Mouse (Mus musculus) stomach, postnatal 0 days (tissue): ENCODE data around the gene Sap30bp. TPM values are rescaled to one million over a fixed set of nuclear protein-coding genes. Genes with fewer than 3 reads are reported as not detected.

Experiments used
- ATAC-seq: fragments of 200-750 bp; cut with Nextera tagmentation; 2 replicates; pipeline ENCODE4 v1.8.0; 2017; ENCODE audit not compliant: low FRiP score, low TSS enrichment
- DNase-seq: peaks from one replicate; pipeline ENCODE4 v3.0.0-alpha.2; 2016; ENCODE audit warnings: low spot score
- H3K27ac ChIP-seq: fragments of 300-500 bp; sonication (generic); replicated peaks from 2 replicates; pipeline ENCODE4 v1.5.1; 2014; ENCODE audit warnings: mild to moderate bottlenecking, control low read depth
- H3K27me3 ChIP-seq: fragments of 300-500 bp; sonication (generic); 2 replicates; pipeline ENCODE4 v1.6.1; 2014; ENCODE audit warnings: low read length; ENCODE audit not compliant: control insufficient read depth, insufficient read depth
- H3K36me3 ChIP-seq: fragments of 300-500 bp; sonication (generic); 2 replicates; pipeline ENCODE4 v1.6.1; 2014; ENCODE audit warnings: low read length, mixed read lengths; ENCODE audit not compliant: control insufficient read depth, insufficient read depth
- H3K4me1 ChIP-seq: fragments of 300-500 bp; sonication (generic); replicated peaks from 2 replicates; pipeline ENCODE4 v1.6.1; 2014; ENCODE audit warnings: antibody characterized with exemption; ENCODE audit not compliant: control insufficient read depth, insufficient read depth
- H3K4me2 ChIP-seq: fragments of 300-500 bp; sonication (generic); replicated peaks from 2 replicates; pipeline ENCODE4 v1.6.1; 2014; ENCODE audit warnings: low read depth, mild to moderate bottlenecking, control low read depth, moderate library complexity
- H3K4me3 ChIP-seq: fragments of 300-500 bp; sonication (generic); 2 replicates; pipeline ENCODE4 v1.5.1; 2014; ENCODE audit warnings: low read depth, low read length, control low read depth
- H3K9ac ChIP-seq: fragments of 300-500 bp; sonication (generic); 2 replicates; pipeline ENCODE4 v1.6.1; 2014; ENCODE audit warnings: mild to moderate bottlenecking, low read length, control low read depth, mixed read lengths
- H3K9me3 ChIP-seq: fragments of 300-500 bp; sonication (generic); 2 replicates; pipeline ENCODE4 v1.6.1; 2016; ENCODE audit warnings: low read length; ENCODE audit not compliant: control insufficient read depth
- CTCF ChIP-seq: IDR thresholded peaks from 2 replicates; pipeline ENCODE4 v1.5.1; 2016; ENCODE audit warnings: antibody characterized with exemption, low read depth, mild to moderate bottlenecking, moderate library complexity
- EP300 ChIP-seq: optimal IDR thresholded peaks from 2 replicates; pipeline ENCODE3; 2016; ENCODE audit warnings: antibody characterized with exemption
- WGBS: fragments of 180-500 bp; shearing (Covaris S2); extraction: QIAGEN DNeasy Blood & Tissue Kit; methylation state at CpG from one replicate; pipeline ENCODE4 v1.1.7; 2014; 5-methylcytosine and 5-hydroxymethylcytosine counted together
- polyA plus RNA-seq: library from polyadenylated mRNA; unstranded; fragments of >200 nt; fragmentation: Nextera tagmentation; extraction: Ambion mirVana; gene quantifications from 2 replicates; pipeline ENCODE4 v1.2.1, GENCODE M21; 2015

The Sap30bp gene
- polyA plus RNA-seq, 1 experiment from 2014 or later, result 23.6 TPM

DNA sequence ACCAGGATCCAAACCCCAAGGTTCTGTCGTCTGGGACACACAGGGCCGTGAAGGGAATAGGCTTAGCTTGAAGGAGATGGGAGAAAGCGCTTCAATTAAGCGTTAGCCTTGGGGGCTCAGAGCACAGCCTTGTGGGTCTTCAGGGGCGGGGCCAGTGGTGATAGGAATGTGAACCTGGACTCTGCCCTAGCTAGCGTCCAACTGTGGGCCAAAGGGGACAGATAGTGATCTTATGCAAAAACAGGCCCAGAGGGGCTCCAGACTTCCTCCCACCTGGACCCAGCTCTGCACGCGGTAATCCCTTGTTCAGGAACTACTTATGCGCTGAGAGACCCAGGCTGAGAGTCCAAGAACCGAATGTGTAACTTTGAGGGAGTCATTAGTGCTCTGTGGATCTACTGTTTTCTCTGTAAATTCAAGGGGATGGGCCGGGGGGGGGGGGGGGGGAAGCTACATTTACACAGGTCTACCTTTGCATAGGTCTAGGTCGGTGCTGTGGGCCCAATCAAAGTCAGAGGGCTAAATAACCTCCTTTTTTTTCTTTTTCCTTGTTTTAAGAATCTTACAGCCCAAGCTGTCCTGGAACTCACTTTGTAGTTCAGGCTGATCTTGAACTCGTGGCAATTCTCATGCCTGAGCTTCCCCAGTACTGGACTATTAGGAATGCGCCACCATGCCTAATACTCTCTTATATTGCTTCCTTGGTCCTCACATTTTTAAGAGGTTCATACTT is 78.6 kb downstream of the Sap30bp start:
- 24% methylated on average over 14 of the region's 14 CpGs for WGBS
- H3K9me3 ChIP-seq, result no peaks in the 10 kb centered on the region
- ATAC-seq, result no peak

DNA sequence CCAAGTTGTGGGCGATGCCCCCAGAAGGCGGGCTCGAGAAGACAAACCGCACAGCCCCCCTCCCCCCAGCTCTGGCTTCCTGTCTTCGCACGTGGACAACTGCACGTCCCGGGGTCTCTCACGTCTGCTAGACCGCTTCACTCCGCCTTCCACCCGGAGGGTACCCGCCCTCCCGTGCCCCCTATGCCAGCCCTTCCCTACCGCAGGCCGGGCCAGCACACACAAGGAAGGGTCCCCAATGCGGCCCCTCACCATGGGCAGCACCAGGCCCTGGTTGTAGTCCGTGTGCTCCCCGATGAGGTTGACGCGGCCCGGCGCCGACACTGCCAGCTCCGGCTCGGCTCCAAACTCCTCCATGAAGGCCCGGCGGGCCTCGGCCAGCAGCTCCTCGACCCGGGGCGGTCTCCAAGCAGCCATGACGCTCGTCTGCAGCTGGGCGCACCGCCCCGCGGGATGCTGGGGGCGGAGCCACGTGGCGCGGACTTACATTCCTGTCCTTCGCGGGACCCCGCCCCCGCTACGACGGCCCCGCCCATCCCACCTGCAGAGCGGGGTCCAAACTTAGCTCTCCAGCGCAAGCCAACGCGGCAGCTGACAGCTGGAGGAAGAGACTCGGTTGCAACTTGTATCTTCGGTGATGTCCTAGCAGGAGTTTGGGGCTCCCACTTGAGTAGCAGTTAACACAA is 79.3 kb downstream of the Sap30bp start, which contains the start of gene Galk1:
Gene Galk1, minus strand, starts transcription at position 458 of the 686 bp plus-strand sequence.
- no peaks in the 10 kb centered on the region for H3K4me1 ChIP-seq
- no peaks in the 10 kb centered on the region for H3K9me3 ChIP-seq
- H3K27me3 ChIP-seq, result no peaks in the 10 kb centered on the region
- ATAC-seq (peak; percentile 87), DNase-seq (peak; percentile 95)
- H3K4me3 ChIP-seq, result peak within 1 kb of the TSS; percentile 68
- H3K36me3 ChIP-seq, result peaks cover 3% of the 10 kb centered on the region; the same call in 1 of the 2 replicates
- TF ChIP-seq CTCF (no peak), EP300 (no peak)
- peak within 1 kb of the TSS; percentile 87 for H3K9ac ChIP-seq
- under 1% methylated on average over 53 of the region's 55 CpGs for WGBS
- peak within 1 kb of the TSS; percentile 91 for H3K27ac ChIP-seq
- H3K4me2 ChIP-seq, result peak within 1 kb of the TSS; percentile 90

More for the DNA sequence above, 78.6 kb downstream of the Sap30bp start:
- Histone ChIP-seq H3K4me1 (no peaks in the 10 kb centered on the region), H3K27ac (peak overlapping the region; percentile 91), H3K36me3 (peaks cover 7% of the 10 kb centered on the region; the same call in 1 of the 2 replicates), H3K4me3 (peak overlapping the region; percentile 68), H3K9ac (peak overlapping the region; percentile 87), H3K27me3 (no peaks in the 10 kb centered on the region), H3K4me2 (peak overlapping the region; percentile 90)
- TF ChIP-seq EP300 (no peak), CTCF (no peak)
- DNase-seq, result no peak

DNA sequence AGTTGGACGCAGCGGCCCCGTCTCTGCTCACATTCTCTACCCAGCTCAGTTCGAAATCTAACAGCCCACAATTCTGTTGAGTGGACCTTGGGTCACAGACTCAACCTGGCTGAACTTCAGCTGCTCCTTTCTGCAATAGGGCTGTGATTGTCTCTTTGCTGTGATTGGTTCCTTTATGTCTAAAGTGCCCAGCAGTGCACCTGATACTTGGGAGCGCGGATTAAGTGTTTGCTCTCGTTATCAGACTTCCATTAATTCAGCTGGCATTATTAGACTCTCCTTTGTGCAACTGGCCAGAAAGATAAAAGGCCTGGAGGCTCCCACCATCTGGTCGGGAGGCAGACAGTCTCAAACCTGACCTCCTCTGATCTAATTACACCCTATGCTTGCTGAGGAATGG is 81.7 kb downstream of the Sap30bp start:
- H3K27me3 ChIP-seq, result no peaks in the 10 kb centered on the region
- ATAC-seq (peak; percentile 13; the same call in 1 of the 2 replicates), DNase-seq (peak; percentile 52)
- no peak overlapping the region for H3K4me2 ChIP-seq
- no peak overlapping the region for H3K9ac ChIP-seq
- no peak for TF ChIP-seq EP300
- TF ChIP-seq CTCF, result no peak
- H3K9me3 ChIP-seq, result no peaks in the 10 kb centered on the region
- H3K4me1 ChIP-seq, result no peaks in the 10 kb centered on the region
- peak overlapping the region; percentile 58; the same call in 1 of the 2 replicates for H3K27ac ChIP-seq
- H3K36me3 ChIP-seq, result no peaks in the 10 kb centered on the region
- 38% methylated on average over 8 of the region's 8 CpGs for WGBS
- no peak overlapping the region for H3K4me3 ChIP-seq

Other genes with a start within 250 kb of the Sap30bp start
- gene Grb2, start 224.7 kb upstream of the Sap30bp start, polyA plus RNA-seq, result 54.2 and 58.8 TPM in 2 replicates
- gene Tmem94, start 167.8 kb upstream of the Sap30bp start, polyA plus RNA-seq, result 8.2 and 10.0 TPM in 2 replicates
- 6.6 and 8.6 TPM in 2 replicates for gene Caskin2, start 119.6 kb upstream of the Sap30bp start, polyA plus RNA-seq
- 18.8 and 20.1 TPM in 2 replicates for gene Tsen54, start 118.6 kb upstream of the Sap30bp start, polyA plus RNA-seq
- gene Llgl2, start 109.2 kb upstream of the Sap30bp start, polyA plus RNA-seq, result 58.4 and 63.5 TPM in 2 replicates
- 16.0 and 18.2 TPM in 2 replicates for gene Myo15b, start 74.9 kb upstream of the Sap30bp start, polyA plus RNA-seq
- 16.8 and 17.9 TPM in 2 replicates for gene Smim5, start 33.3 kb upstream of the Sap30bp start, polyA plus RNA-seq
- gene Smim6, start 21.3 kb upstream of the Sap30bp start, polyA plus RNA-seq, result 184 and 185 TPM in 2 replicates
- gene Recql5, start 195 bp downstream of the Sap30bp start, polyA plus RNA-seq, result 7.2 and 8.1 TPM in 2 replicates
- gene Itgb4, start 41.4 kb downstream of the Sap30bp start, polyA plus RNA-seq, result 12.7 and 14.6 TPM in 2 replicates
- 119 and 126 TPM in 2 replicates for gene Galk1, start 79.4 kb downstream of the Sap30bp start, polyA plus RNA-seq
- 1,343 and 1,357 TPM in 2 replicates for gene H3f3b, start 94.7 kb downstream of the Sap30bp start, polyA plus RNA-seq
- 8.3 and 9.1 TPM in 2 replicates for gene Unk, start 97.0 kb downstream of the Sap30bp start, polyA plus RNA-seq
- gene Unc13d, start 144.7 kb downstream of the Sap30bp start, polyA plus RNA-seq, result 2.3 and 2.8 TPM in 2 replicates
- 71.0 and 89.6 TPM in 2 replicates for gene Wbp2, start 153.7 kb downstream of the Sap30bp start, polyA plus RNA-seq
- gene Trim47, start 193.9 kb downstream of the Sap30bp start, polyA plus RNA-seq, result 33.8 and 34.6 TPM in 2 replicates
- gene Trim65, start 197.8 kb downstream of the Sap30bp start, polyA plus RNA-seq, result 3.3 and 4.1 TPM in 2 replicates
- gene Mrpl38, start 205.6 kb downstream of the Sap30bp start, polyA plus RNA-seq, result 49.5 and 50.2 TPM in 2 replicates
- gene Fbf1, start 234.9 kb downstream of the Sap30bp start, polyA plus RNA-seq, result 8.0 and 8.8 TPM in 2 replicates